Mouse (Mus musculus) hindbrain, postnatal 0 days (tissue): Measurements from ENCODE around the gene Prtn3. TPM values are rescaled to one million over a fixed set of nuclear protein-coding genes. Genes with fewer than 3 reads are reported as not detected.

Source experiments
- ATAC-seq: fragments of 200-750 bp; cut with Nextera tagmentation; 2 replicates; pipeline ENCODE4 v1.8.0; 2017; ENCODE audit warnings: mild to moderate bottlenecking, moderate TSS enrichment, moderate library complexity
- DNase-seq: peaks from one replicate; pipeline ENCODE4 v3.0.0-alpha.2; 2015; ENCODE audit warnings: low spot score
- H3K27ac ChIP-seq: fragments of 300-500 bp; sonication (generic); 2 replicates; pipeline ENCODE4 v1.5.1; 2014; ENCODE audit warnings: mild to moderate bottlenecking
- H3K27me3 ChIP-seq: fragments of 300-500 bp; sonication (generic); 2 replicates; pipeline ENCODE4 v1.6.1; 2014; ENCODE audit warnings: low read length, mixed read lengths; ENCODE audit not compliant: insufficient read depth
- H3K36me3 ChIP-seq: fragments of 300-500 bp; sonication (generic); 2 replicates; pipeline ENCODE4 v1.6.1; 2014; ENCODE audit warnings: low read length, mixed read lengths; ENCODE audit not compliant: insufficient read depth
- H3K4me1 ChIP-seq: fragments of 300-500 bp; sonication (generic); 2 replicates; pipeline ENCODE4 v1.6.1; 2014; ENCODE audit warnings: antibody characterized with exemption, low read length, mixed read lengths; ENCODE audit not compliant: insufficient read depth
- H3K4me2 ChIP-seq: fragments of 300-500 bp; sonication (generic); 2 replicates; pipeline ENCODE4 v1.6.1; 2014; ENCODE audit warnings: low read depth, mild to moderate bottlenecking, low read length, moderate library complexity, mixed read lengths
- H3K4me3 ChIP-seq: fragments of 300-500 bp; sonication (generic); 2 replicates; pipeline ENCODE4 v1.5.1; 2014; ENCODE audit warnings: low read length
- H3K9ac ChIP-seq: fragments of 300-500 bp; sonication (generic); replicated peaks from 2 replicates; pipeline ENCODE4 v1.6.1; 2014; ENCODE audit warnings: mild to moderate bottlenecking, low read length, moderate library complexity, mixed read lengths
- H3K9me3 ChIP-seq: fragments of 300-500 bp; sonication (generic); 2 replicates; pipeline ENCODE4 v1.6.1; 2016; ENCODE audit warnings: low read length, mixed read lengths
- CTCF ChIP-seq: IDR thresholded peaks from 2 replicates; pipeline ENCODE4 v1.5.1; 2016; ENCODE audit warnings: antibody characterized with exemption, control low read depth, low read depth
- WGBS: fragments of 180-500 bp; shearing (Covaris S2); extraction: QIAGEN DNeasy Blood & Tissue Kit; methylation state at CpG from one replicate; pipeline ENCODE4 v1.1.7; 2014; 5-methylcytosine and 5-hydroxymethylcytosine counted together
- polyA plus RNA-seq: library from polyadenylated mRNA; unstranded; fragments of >200 nt; fragmentation: Nextera tagmentation; extraction: Ambion mirVana; gene quantifications from 2 replicates; pipeline ENCODE4 v1.2.1, GENCODE M21; 2015
- total RNA-seq: library from RNA; depleted of rRNA; stranded (reverse); fragments of >200 nt; gene quantifications from 2 replicates; pipeline ENCODE4 v1.2.3, GENCODE M21; 2014

Prtn3 gene
- total and polyA plus RNA-seq, 2 experiments from 2014 or later, result 9.4 to 11.8 TPM

DNA sequence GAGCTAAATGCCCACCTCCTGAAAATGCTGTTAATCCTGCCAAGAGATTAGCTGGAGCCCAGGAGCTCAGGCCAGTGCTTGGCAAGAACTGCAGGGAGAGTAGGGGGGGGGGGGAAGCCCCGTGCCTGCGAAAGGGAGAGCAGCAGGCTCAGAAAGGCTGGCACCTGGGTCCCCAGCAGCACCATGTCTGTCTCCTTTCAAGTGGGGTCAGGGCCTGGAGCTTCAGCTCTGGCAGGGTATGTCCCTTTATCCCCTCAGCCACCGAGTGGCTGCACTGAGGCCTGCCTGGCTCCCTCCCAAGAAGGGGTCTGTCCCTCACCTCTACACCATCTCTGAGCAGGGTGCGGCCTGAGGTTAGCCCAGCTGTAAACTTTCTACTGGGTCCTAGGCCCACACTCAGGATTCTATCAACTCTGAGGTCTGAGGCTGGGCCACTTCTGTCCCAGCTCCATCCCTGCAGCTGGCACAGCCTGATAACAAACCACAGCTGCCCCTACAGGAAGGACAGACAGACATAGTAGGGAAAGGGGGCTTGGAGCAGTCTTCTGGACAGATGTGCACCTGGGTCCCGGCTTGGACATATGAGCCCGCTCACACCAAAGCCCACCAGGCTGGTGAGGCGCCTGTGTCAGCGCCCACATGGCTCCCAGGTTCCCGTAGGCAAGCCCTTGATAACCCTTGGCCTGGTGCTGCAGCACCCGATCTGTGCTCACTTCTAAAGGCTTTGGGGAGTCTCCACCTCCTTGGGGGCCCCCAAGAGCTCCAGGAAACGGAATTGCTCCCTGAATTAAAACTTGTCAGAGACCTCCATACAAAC lies 40.1 kb downstream of the Prtn3 start:
- DNase-seq, result peak; percentile 48
- no peak overlapping the region for H3K4me3 ChIP-seq
- H3K36me3 ChIP-seq, result 0 out of 2 replicates have a peak, but pooled peaks cover 7% of the 10 kb centered on the region
- ATAC-seq, result no peak
- no peaks in the 10 kb centered on the region for H3K9me3 ChIP-seq
- H3K4me1 ChIP-seq, result peaks cover 14% of the 10 kb centered on the region
- H3K27ac ChIP-seq, result peak overlapping the region; percentile 3; the same call in 1 of the 2 replicates
- TF ChIP-seq CTCF, result no peak
- WGBS, result 69% methylated on average over 10 of the region's 11 CpGs
- peaks cover 16% of the 10 kb centered on the region for H3K27me3 ChIP-seq
- H3K4me2 ChIP-seq, result no peak overlapping the region
- peak overlapping the region; percentile 15 for H3K9ac ChIP-seq

DNA sequence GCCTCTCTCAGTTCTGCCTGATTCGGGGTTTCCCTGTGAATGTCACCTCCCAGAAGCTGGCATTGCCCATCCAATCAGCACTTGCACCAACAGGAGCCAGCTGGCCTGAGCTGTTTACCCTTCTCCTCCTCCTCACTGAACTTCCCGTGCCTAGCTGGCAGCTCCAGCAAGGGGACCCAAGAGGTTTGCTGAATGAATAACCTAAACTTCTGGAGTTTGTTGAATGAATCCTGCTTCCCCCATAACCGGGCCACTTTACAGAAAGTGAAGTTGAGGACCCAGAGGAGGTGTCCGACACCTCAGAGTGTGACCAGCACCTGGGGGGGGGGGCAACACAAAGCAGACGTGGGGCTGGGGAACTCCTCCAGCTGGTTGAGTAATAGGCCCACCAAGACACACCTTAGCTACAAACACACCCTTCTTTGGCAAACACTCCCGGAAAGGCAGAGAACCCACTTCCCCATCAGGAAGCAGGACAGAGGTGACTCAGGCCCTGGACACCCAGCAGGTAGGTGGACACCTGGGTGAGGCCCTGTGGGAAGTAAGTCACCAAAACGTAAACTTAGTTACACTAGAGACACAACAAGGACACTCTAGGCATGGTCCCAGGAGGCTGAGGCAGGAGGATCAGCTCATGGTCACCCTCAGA lies 40.8 kb downstream of the Prtn3 start:
- H3K36me3 ChIP-seq, result 0 out of 2 replicates have a peak, but pooled peaks cover 7% of the 10 kb centered on the region
- H3K4me1 ChIP-seq, result peaks cover 14% of the 10 kb centered on the region
- H3K4me3 ChIP-seq, result no peak overlapping the region
- no peak overlapping the region; the same call in 1 of the 2 replicates for H3K27ac ChIP-seq
- no peak for DNase-seq
- ATAC-seq, result no peak
- whole genome bisulfite sequencing, result 63% methylated on average over 7 of the region's 7 CpGs
- TF ChIP-seq CTCF, result no peak
- no peaks in the 10 kb centered on the region for H3K9me3 ChIP-seq
- H3K4me2 ChIP-seq, result 0 out of 2 replicates have a peak overlapping the region, but pooled peaks have one; percentile 97
- peaks cover 22% of the 10 kb centered on the region for H3K27me3 ChIP-seq
- H3K9ac ChIP-seq, result no peak overlapping the region

DNA sequence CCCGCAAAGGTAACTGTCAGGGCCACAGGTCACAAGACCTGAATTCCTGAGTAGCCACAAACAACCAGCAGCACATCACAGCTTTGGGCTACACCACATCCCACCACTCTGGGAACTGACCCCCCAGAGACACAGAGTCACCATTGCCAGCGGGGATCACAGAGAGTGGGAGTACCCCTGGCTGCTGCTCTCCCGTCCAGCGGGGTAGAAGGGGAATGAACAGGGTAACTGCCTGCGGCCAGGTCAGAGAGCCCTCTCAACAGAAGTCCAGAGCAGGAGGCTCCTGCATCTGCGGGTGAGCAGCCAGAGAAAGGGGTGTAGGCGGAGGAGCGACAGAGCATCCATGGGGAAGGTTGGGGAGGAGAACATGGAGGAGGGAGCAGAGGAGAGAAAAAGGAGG lies 41.8 kb downstream of the Prtn3 start:
- Histone ChIP-seq H3K9ac (peak overlapping the region; percentile 92), H3K9me3 (no peaks in the 10 kb centered on the region), H3K4me1 (peaks cover 19% of the 10 kb centered on the region), H3K36me3 (0 out of 2 replicates have a peak, but pooled peaks cover 3% of the 10 kb centered on the region), H3K4me3 (peak overlapping the region; percentile 80), H3K4me2 (peak overlapping the region; percentile 97), H3K27me3 (peaks cover 32% of the 10 kb centered on the region), H3K27ac (peak overlapping the region; percentile 32; the same call in 1 of the 2 replicates)
- WGBS, result 8% methylated on average over 8 of the region's 8 CpGs
- ATAC-seq (no peak), DNase-seq (no peak)
- TF ChIP-seq CTCF, result no peak

DNA sequence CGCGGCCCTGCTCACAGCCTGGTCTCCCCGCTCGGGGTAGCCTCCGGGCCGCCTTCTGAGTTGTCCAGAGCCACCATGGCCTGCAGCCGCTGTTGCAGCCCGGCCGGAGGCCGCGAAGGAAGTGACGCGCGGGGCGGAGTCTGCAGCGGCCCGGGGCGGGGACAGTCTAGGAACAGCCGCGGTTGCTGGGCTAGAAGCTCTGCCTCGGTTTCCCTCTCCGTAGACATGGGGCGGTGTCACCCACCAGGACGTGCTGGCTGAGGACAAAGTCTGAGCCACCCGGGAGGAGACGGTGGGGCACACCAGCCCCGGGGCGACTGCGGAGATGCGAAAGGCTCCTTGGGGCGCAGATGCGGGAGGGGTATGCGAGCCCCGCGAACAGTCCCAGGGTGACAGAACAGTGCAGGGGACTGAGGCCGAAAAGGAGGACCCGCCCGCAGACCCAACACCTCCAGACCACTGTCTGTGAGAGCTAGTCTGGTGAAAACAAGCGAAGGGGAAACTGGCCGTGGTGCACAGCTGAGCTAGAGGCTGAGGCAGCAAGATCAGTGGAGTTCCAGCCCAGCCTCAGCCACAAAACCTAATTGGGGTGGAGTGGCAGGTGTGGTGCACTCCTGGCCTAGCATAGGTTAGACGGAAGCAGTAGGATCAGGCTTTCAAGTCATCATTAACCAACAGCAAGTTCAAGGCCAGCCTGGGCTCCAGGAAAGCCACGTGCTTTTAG lies 42.7 kb downstream of the Prtn3 start, which contains the start of gene Kiss1r:
Gene Kiss1r, plus strand, starts transcription at position 164 of the 724 bp plus-strand sequence.
- WGBS, result 2% methylated on average over 42 of the region's 42 CpGs
- Histone ChIP-seq H3K4me1 (peaks cover 24% of the 10 kb centered on the region), H3K9ac (peak within 1 kb of the TSS; percentile 92), H3K27me3 (peaks cover 39% of the 10 kb centered on the region), H3K27ac (peak within 1 kb of the TSS; percentile 78), H3K9me3 (no peaks in the 10 kb centered on the region), H3K36me3 (no peaks in the 10 kb centered on the region), H3K4me3 (peak within 1 kb of the TSS; percentile 80), H3K4me2 (peak within 1 kb of the TSS; percentile 97)
- DNase-seq (peak; percentile 88), ATAC-seq (peak; percentile 78)
- TF ChIP-seq CTCF, result no peak

DNA sequence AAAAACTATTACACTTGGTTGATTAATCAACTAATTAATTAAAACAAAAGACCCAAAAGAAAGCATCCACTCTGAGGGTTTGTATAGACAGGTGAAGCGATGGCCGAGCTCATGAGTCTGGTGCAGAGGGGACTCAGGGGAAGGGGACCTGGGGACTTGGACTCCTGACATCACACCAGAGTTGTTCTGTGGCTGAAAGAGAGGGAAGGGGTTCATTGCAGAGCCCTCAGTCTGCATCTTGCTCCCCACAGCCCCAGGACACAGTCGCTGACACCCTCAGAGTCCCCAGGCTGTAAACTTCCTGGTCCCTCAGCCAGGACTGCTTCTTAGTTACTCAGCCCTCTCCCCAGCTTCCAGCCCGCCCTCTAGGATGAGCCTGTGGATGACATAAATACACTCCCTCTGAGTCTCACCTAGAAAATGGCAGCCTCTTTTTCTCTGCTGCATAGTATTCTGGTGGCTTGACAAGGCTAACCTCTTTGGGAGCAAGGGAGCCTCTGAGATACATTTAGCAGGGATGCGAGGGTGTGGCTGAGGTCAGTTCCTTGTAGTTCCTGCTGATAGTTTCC lies 43.3 kb downstream of the Prtn3 start:
- 72% methylated on average over 5 of the region's 5 CpGs for WGBS
- H3K36me3 ChIP-seq, result no peaks in the 10 kb centered on the region
- H3K4me1 ChIP-seq, result peaks cover 24% of the 10 kb centered on the region
- peaks cover 45% of the 10 kb centered on the region for H3K27me3 ChIP-seq
- no peak for TF ChIP-seq CTCF
- no peak for ATAC-seq
- no peak overlapping the region for H3K27ac ChIP-seq
- peak overlapping the region; percentile 80 for H3K4me3 ChIP-seq
- no peak for DNase-seq
- no peaks in the 10 kb centered on the region for H3K9me3 ChIP-seq
- H3K4me2 ChIP-seq, result peak overlapping the region; percentile 97
- peak overlapping the region; percentile 92; the same call in 1 of the 2 replicates for H3K9ac ChIP-seq
